Mouse (Mus musculus) adrenal gland, postnatal 4 days (tissue): ENCODE measurements at regions not wholly inside any gene's neighbourhood (a gene's known extent, or its start where the extent isn't known, plus 50 kb on each side); places are given as distances from the start of the nearest gene placed in this dataset.

Experiments used
- DNase-seq, 2 experiments: peaks; one replicate each; pipeline ENCODE4 v3.0.0; 2021 to 2022; ENCODE audit warnings: low spot score in 2 of 2, mixed read lengths in 2 of 2

- no peak for DNase-seq
Measured at GRCm38 (mm10) chr13:28586693-28587092, 329.4 kb downstream of the Gm11361 start.

GRCm38 (mm10) chr13:28586140-28586539, 328.8 kb downstream of the Gm11361 start:
- DNase-seq: no peak

DNA sequence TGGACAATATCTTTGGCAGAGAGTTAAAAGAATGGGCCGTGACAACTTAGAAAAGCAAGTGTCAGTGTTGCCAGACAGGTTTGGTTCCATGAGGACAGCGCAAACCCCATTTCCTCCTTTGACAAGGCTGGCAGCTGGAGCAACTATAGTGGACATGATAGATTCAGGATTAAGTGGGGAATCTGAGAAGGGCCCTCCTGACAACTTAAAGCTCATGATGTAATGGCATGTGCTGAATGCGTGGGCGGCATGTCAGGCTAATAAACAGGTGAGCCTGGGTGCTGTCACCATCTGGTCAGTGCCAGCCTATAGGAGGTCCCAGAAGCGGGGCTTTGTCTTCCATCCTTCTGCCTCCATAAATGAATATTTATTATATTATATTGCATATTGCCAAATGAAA, 326.3 kb downstream of the Gm11361 start:
- DNase-seq: no peak

DNA sequence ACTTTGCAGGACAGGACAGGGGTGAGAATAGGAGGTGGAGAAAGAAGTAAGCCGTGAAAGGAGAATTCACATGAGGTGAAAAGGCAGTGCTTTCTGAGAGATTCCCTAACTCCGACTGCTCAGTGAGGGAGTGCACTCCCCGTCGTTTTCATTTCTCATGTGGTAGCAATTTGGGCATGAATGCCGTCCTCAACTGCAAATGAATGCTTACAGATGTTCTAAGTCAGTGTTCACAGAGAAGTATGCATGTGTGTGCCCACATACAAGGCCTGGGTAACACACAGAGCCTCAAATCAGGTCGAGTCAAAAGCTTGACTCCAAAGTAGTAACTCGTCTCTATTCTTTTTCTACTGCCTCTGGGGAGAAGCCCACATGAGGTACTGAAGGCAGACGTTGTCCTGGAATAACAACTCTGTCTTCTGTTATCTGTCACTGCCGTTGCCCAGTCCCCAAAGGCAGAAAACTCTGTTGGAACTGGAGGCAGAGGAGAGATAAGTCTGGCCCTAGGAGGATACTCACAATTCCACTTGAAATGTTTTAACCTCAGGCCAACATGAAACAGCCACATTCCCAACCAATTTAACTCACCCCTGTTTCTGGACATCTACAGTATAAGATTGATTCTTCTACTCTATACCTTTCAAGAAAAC, 318.0 kb downstream of the Gm11361 start:
- DNase-seq: no peak

GRCm38 (mm10) chr13:28573364-28573763, 316.0 kb downstream of the Gm11361 start:
- no peak for DNase-seq

DNA sequence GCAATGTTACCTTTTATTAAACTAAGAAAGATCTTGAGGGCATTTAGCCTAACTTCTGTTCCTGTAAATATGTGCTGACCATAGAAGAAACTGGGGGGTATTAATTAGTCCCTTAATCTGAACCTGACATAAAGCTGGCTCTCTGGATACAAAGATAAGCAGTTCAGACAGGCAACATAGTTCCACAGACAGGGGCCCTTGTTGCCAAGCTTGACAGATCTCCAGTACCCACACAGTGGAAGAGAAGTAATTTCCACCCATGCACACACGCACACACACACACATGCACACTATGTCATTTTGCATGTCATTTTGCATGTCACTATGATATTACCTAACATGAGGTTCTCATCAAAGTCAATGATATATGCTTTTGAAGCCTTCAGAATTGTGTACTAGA, 315.1 kb downstream of the Gm11361 start:
- no peak for DNase-seq

- DNase-seq: no peak
Measured at GRCm38 (mm10) chr13:28571716-28572115, 314.4 kb downstream of the Gm11361 start.

GRCm38 (mm10) chr13:28563585-28563984, 306.3 kb downstream of the Gm11361 start:
- no peak for DNase-seq

- no peak for DNase-seq
Measured at GRCm38 (mm10) chr13:28560081-28560480, 302.8 kb downstream of the Gm11361 start.

- DNase-seq: no peak
Measured at GRCm38 (mm10) chr13:28557032-28557570, 299.8 kb downstream of the Gm11361 start.

- no peak for DNase-seq
Measured at GRCm38 (mm10) chr13:28556385-28556938, 299.1 kb downstream of the Gm11361 start.

DNA sequence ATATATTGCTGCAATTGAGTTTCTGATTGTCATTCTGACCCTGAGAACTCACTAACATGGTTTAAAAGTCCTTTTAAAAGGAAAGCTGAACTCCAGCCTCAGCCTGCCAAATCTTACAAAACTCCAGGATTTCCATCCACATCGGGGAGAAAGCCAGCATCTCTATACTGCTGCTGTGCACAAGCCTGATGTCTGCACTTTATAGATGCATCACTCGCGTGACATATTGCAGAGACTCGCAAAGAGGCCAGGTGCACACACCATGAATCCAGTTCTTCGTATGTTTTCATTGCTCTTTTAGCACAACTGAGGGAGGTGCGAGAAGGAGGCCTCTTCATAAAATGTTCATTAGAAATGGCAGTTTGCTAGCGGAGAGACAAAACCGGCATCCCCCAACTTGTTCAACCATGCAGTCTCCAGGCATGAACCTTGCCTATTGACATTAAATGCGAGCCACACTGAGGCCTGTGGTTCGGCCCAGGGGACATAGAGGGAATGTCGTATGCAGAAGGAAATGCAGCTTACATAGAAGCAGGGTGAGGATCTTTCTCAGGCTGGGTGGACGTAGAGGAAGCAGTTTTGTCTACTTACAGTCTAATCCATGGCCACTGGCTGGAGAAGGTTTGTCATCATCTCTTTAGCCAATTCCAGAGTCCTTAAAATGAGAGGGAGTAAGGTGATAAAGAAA, 297.0 kb downstream of the Gm11361 start:
- DNase-seq: no peak

- DNase-seq: no peak
Measured at GRCm38 (mm10) chr13:28552974-28553750, 295.8 kb downstream of the Gm11361 start.

DNA sequence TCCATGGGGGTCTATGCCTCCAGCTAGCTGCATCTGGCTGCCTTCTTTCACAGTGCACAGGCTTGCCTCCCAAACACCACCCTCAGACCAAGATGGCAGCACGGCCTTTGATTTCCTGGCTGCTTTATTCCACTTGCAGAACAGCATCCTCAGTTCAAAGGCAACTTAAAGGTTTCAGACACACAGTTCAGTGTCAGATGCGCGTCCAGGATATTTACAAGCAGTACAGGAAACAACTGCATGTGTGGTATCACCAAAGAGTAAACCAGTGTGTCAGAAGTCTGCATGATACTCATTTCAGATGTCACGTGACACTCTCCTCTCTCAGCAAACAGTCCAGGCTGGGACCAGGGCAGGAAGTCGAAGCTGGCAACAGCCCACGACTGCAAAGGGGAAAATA, 294.2 kb downstream of the Gm11361 start:
- DNase-seq: no peak

DNA sequence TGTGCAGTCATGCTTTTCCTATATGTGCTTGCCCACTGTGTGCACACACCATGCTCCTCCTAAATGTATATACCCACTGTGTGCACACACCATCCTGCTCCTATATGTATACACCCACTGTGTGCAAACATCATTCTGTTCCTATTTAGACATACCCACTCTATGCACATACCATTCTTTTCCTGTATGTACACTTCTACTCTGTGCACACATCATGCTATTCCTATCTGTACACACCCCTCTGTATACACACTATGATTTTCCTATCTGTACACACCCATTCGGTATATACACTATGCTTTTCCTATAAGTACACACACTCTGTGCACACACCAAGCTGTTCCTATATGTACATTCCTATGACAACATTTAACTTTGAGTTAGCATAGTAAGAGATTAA, 288.5 kb downstream of the Gm11361 start:
- no peak for DNase-seq

- DNase-seq: no peak
Measured at GRCm38 (mm10) chr13:28545337-28545736, 288.0 kb downstream of the Gm11361 start.

GRCm38 (mm10) chr13:28544819-28545180, 287.5 kb downstream of the Gm11361 start:
- no peak for DNase-seq

GRCm38 (mm10) chr13:28544003-28544818, 286.9 kb downstream of the Gm11361 start:
- no peak for DNase-seq

GRCm38 (mm10) chr13:28541607-28542006, 284.3 kb downstream of the Gm11361 start:
- DNase-seq: no peak

DNA sequence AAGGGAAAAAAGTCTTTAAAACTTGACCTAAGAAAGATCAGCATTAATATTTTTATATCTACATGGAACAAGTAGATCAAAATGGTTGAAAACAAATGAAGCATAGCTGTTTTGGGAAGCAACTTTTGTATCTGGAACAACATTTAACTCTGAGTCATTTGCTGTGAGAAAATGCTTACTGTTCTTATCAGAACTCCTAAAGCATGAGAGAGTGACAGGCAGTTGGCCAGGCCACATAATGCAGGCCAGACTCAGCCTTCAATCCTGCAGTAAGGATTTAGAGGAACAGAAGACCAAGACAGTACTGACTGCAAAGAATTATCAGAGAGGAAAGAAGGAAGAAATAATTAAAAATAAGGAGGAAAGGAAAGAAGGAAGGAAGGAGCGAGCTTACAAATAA, 275.8 kb downstream of the Gm11361 start:
- DNase-seq: no peak

- DNase-seq: no peak
Measured at GRCm38 (mm10) chr13:28532278-28532677, 274.9 kb downstream of the Gm11361 start.
